Mouse (Mus musculus): ENCODE measurements around the gene Ambra1.

DNA sequence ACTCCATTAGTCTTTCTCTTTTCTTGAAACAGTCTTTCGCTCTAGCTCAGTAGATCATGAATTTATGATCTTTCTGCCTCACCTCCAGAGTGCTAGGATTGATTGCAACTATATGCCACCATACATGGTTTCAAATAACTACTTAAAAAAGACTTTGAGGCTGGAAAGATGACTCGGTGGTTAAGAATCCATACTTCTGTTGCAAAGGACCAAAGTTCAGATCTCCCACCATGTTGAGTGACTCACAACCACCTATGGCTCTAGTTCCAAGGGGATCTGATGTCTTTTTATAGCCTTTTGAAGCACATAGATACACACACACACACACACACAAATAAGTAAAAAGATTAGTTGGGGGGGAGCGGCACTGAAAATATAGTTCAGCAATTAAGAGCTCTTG is 165.5 kb downstream of the Ambra1 start:
- TF ChIP-seq CTCF (IDR thresholded peaks at IDR 0.05; ENCODE audit: insufficient read depth, low read depth, low read length) = no peak
- TF ChIP-seq POLR2A (IDR thresholded peaks at IDR 0.05; ENCODE audit: insufficient read depth, low read depth, low read length) = no peak
